Mouse (Mus musculus) olfactory bulb, adult 2 months (tissue): ENCODE measurements around the gene Pigp.

ENCODE experiments used
- CTCF ChIP-seq: fragments of 200-500 bp; IDR thresholded peaks from 2 replicates; pipeline ENCODE4 v1.5.1; 2012; ENCODE audit warnings: low read depth, mild to moderate bottlenecking, low read length, moderate library complexity; ENCODE audit not compliant: insufficient read depth
- POLR2A ChIP-seq: fragments of 200-500 bp; IDR thresholded peaks from 2 replicates; pipeline ENCODE4 v1.6.1; 2012; ENCODE audit warnings: mild to moderate bottlenecking, low read depth, low read length, moderate library complexity; ENCODE audit not compliant: insufficient read depth

DNA sequence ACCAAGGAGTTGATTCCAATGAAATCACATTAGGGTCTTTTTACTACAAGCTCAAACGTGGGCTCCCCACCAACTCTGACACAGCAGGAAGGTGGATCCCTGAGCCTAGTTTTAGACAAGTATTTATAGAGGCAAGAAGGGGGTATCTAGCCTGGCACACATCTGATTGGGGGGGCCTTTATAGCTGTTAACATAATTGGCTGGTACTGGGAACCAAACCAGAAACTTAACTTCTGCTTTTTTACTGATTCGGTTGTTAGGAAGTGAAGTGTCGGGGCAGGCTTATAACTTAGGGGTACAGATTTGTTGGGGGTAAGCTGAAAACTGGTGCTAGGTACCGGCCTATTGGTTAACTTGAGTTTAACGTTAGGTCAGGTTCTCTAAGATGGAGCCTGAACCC lies 51.4 kb downstream of the Pigp start:
- no peak for TF ChIP-seq CTCF
- TF ChIP-seq POLR2A, result no peak
